Mouse (Mus musculus) hindbrain, embryonic 11.5 days (tissue): Measurements from ENCODE around the gene Enoph1. TPM values are rescaled to one million over a fixed set of nuclear protein-coding genes. Genes with fewer than 3 reads are reported as not detected.

Experiments used
- ATAC-seq: fragments of 200-750 bp; cut with Nextera tagmentation; 2 replicates; pipeline ENCODE4 v1.8.0; 2017; ENCODE audit warnings: mild to moderate bottlenecking, moderate TSS enrichment, moderate library complexity; ENCODE audit not compliant: low FRiP score
- DNase-seq: peaks from one replicate; pipeline ENCODE4 v3.0.0-alpha.2; 2015; ENCODE audit warnings: low spot score
- H3K27ac ChIP-seq: fragments of 300-500 bp; sonication (generic); 2 replicates; pipeline ENCODE4 v1.5.1; 2014; ENCODE audit warnings: mild to moderate bottlenecking, low read depth, low read length
- H3K27me3 ChIP-seq: fragments of 300-500 bp; sonication (generic); 2 replicates; pipeline ENCODE4 v1.6.1; 2014; ENCODE audit warnings: mild to moderate bottlenecking, low read length, moderate library complexity, mixed read lengths; ENCODE audit not compliant: control insufficient read depth, insufficient read depth
- H3K36me3 ChIP-seq: fragments of 300-500 bp; sonication (generic); 2 replicates; pipeline ENCODE4 v1.6.1; 2014; ENCODE audit warnings: mild to moderate bottlenecking, low read length, moderate library complexity, mixed read lengths; ENCODE audit not compliant: control insufficient read depth, insufficient read depth
- H3K4me1 ChIP-seq: fragments of 300-500 bp; sonication (generic); replicated peaks from 2 replicates; pipeline ENCODE4 v1.6.1; 2014; ENCODE audit warnings: low read length, mixed read lengths; ENCODE audit not compliant: control insufficient read depth, insufficient read depth
- H3K4me2 ChIP-seq: fragments of 300-500 bp; sonication (generic); replicated peaks from 2 replicates; pipeline ENCODE4 v1.6.1; 2014; ENCODE audit warnings: mild to moderate bottlenecking, low read depth, low read length
- H3K4me3 ChIP-seq: fragments of 300-500 bp; sonication (generic); 2 replicates; pipeline ENCODE4 v1.5.1; 2014; ENCODE audit warnings: low read depth, low read length
- H3K9ac ChIP-seq: fragments of 300-500 bp; sonication (generic); 2 replicates; pipeline ENCODE4 v1.6.1; 2014; ENCODE audit warnings: low read depth, low read length
- H3K9me3 ChIP-seq: fragments of 300-500 bp; sonication (generic); 2 replicates; pipeline ENCODE4 v1.6.1; 2016; ENCODE audit warnings: low read length; ENCODE audit not compliant: control insufficient read depth
- WGBS: fragments of 180-500 bp; shearing (Covaris S2); extraction: QIAGEN DNeasy Blood & Tissue Kit; methylation state at CpG from one replicate; pipeline ENCODE4 v1.1.7; 2014; 5-methylcytosine and 5-hydroxymethylcytosine counted together
- polyA plus RNA-seq: library from polyadenylated mRNA; unstranded; fragments of >200 nt; fragmentation: Nextera tagmentation; extraction: Ambion mirVana; gene quantifications from 2 replicates; pipeline ENCODE4 v1.2.1, GENCODE M21; 2014

Enoph1 gene
- polyA plus RNA-seq, 1 experiment from 2014 or later: 48.8 TPM

DNA sequence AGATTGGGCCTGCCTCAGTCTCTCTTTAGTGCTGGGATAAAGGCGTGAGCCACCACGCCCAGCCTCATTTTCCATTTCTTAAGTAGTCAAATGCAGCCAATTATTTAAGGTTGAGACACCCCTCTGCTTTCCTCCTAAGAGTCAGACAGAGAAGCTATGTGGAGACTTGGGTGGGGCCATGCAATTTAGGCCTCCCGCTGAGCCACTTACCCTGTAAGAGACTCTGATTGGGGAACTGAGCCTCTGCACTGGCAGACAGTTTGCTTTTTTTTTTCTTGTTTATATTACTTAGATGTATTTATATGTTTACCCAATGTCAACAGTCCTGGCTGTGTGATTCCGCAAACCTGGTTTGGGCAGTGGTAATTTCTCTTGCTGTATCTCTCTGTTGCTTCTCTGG, 4.2 kb downstream of the Enoph1 start:
- no peak for ATAC-seq
- Histone ChIP-seq H3K27ac (no peak overlapping the region), H3K9ac (no peak overlapping the region), H3K9me3 (no peaks in the 10 kb centered on the region), H3K4me3 (no peak overlapping the region), H3K4me2 (no peak overlapping the region), H3K36me3 (no peaks in the 10 kb centered on the region), H3K4me1 (peaks cover 2% of the 10 kb centered on the region), H3K27me3 (no peaks in the 10 kb centered on the region)
- 86% methylated on average over 4 of the region's 4 CpGs for whole genome bisulfite sequencing
- DNase-seq: no peak

DNA sequence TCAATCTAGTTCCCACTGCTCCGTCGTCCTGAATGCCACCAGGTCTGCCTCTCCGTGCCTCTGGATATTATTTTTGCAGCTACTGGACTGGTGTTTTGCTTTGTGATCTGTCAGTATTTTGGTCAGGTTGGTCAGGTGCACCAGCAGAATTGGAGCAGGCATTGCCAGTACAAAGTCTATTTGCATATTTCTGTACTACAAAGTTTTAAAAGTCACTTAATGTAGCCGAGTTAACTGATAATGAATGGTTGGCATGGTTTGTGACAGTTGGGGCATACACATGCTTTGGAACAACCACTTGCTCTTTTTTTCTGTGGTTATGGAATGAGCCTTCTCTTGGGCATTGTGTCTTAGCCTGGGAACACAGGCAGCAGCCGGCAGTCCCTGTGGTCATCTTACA, 4.8 kb downstream of the Enoph1 start:
- Histone ChIP-seq H3K27ac (no peak overlapping the region), H3K9ac (no peak overlapping the region), H3K4me2 (no peak overlapping the region), H3K4me3 (no peak overlapping the region), H3K4me1 (peaks cover 2% of the 10 kb centered on the region), H3K9me3 (no peaks in the 10 kb centered on the region), H3K36me3 (no peaks in the 10 kb centered on the region), H3K27me3 (no peaks in the 10 kb centered on the region)
- DNase-seq (no peak), ATAC-seq (no peak)
- 85% methylated on average over 5 of the region's 5 CpGs for WGBS

DNA sequence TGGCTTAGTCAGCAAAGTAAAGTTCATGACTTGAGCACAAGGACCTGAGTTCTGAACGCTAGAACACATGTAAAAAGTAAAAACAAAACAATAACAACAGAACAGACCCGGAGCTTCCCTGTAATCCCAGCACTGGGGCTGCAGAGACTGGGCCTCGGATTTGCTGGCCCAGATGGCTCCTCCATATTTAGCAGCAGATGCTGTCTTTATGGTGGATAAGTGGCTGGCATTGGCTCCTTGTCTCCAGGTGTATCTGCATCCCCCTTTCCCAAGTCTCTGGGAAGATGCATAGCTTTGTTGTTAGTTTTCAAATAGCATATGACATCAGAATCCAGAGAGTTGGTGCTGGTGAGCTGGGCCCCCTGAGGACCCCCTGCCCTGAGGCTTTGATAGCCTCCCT, 6.3 kb downstream of the Enoph1 start:
- no peaks in the 10 kb centered on the region for H3K27me3 ChIP-seq
- no peak for DNase-seq
- peaks cover 2% of the 10 kb centered on the region; the same call in 1 of the 2 replicates for H3K4me1 ChIP-seq
- 83% methylated on average over 3 of the region's 3 CpGs for WGBS
- no peaks in the 10 kb centered on the region for H3K9me3 ChIP-seq
- H3K36me3 ChIP-seq: no peaks in the 10 kb centered on the region
- H3K27ac ChIP-seq: no peak overlapping the region
- no peak overlapping the region for H3K4me3 ChIP-seq
- no peak overlapping the region for H3K9ac ChIP-seq
- no peak overlapping the region for H3K4me2 ChIP-seq
- ATAC-seq: no peak

DNA sequence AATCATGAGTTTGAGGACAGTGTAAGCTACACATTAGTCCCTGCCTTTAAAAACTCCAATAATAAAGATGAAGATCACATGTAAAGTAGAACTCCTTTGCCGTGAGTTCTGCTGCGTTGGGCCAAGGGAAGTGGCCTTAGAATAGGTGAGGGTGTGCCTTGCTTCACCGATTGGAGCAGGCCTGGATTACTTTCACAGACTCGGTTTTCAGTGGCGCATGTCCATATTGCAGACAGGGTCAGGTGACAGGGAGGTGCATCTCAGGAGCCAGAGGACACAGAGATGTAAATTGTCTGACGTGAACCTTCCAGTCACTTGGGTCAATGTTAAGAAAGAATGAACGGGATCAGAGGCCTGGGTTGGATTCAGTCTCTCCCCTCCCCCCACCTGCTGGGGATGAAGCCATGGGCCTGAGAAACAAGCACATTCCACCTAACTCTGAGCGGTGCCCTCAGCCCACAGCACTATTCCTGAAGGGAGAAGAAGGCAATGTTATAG, 7.4 kb downstream of the Enoph1 start:
- H3K36me3 ChIP-seq: 0 out of 2 replicates have a peak, but pooled peaks cover under 1% of the 10 kb centered on the region
- H3K9me3 ChIP-seq: no peaks in the 10 kb centered on the region
- no peak for DNase-seq
- no peak overlapping the region for H3K4me3 ChIP-seq
- no peak for ATAC-seq
- no peaks in the 10 kb centered on the region for H3K27me3 ChIP-seq
- no peak overlapping the region for H3K4me2 ChIP-seq
- peaks cover 2% of the 10 kb centered on the region; the same call in 1 of the 2 replicates for H3K4me1 ChIP-seq
- WGBS: 68% methylated on average over 8 of the region's 8 CpGs
- H3K27ac ChIP-seq: no peak overlapping the region
- no peak overlapping the region for H3K9ac ChIP-seq

DNA sequence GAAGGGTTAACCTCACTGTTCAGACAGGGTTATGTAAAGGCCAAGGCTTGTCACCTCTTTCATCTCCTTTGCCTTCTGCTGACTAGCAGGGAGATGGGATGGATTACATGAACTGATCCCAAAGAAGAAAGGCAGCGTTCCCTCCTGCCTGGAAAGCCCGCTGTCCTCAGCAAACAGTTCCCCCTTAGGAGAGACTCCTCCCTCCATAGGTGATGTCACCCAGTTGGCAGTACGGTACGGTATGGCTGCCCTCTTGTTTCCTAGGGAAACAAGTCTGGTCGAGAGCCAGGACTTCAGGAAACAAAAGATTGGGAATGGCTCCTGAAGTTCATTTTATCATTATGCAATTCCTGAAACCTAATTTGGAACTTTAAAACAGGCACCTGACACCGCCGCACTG, 8.1 kb downstream of the Enoph1 start:
- Histone ChIP-seq H3K9ac (no peak overlapping the region), H3K27me3 (no peaks in the 10 kb centered on the region), H3K4me2 (no peak overlapping the region), H3K36me3 (0 out of 2 replicates have a peak, but pooled peaks cover 3% of the 10 kb centered on the region), H3K27ac (no peak overlapping the region), H3K4me1 (peaks cover 2% of the 10 kb centered on the region; the same call in 1 of the 2 replicates), H3K9me3 (no peaks in the 10 kb centered on the region), H3K4me3 (no peak overlapping the region)
- ATAC-seq (no peak), DNase-seq (no peak)
- 66% methylated on average over 7 of the region's 7 CpGs for WGBS

DNA sequence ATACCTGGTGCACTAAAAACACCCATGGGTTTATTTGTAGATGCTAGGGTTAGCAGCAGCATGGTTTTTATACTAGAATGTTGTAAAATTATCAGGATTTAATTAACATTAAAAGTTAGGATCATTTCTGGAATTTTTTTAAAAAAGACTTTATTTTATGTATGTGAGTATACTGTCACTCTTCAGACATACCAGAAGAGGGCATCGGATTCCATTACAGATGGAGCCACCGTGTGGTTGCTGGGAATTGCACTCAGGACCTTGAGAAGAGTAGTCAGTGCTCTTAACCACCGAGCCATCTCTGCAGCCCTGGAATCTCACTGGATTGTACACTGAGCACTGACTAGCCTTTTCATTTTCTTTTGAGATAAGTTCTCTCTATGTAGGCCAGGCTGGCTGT, 10.1 kb downstream of the Enoph1 start:
- H3K27ac ChIP-seq: no peak overlapping the region
- H3K9ac ChIP-seq: no peak overlapping the region
- no peaks in the 10 kb centered on the region for H3K9me3 ChIP-seq
- H3K27me3 ChIP-seq: no peaks in the 10 kb centered on the region
- H3K4me3 ChIP-seq: no peak overlapping the region
- 0 out of 2 replicates have a peak, but pooled peaks cover 3% of the 10 kb centered on the region for H3K36me3 ChIP-seq
- 91% methylated on average over 3 of the region's 3 CpGs for WGBS
- H3K4me1 ChIP-seq: peaks cover 2% of the 10 kb centered on the region; the same call in 1 of the 2 replicates
- H3K4me2 ChIP-seq: no peak overlapping the region
- ATAC-seq: no peak
- no peak for DNase-seq

DNA sequence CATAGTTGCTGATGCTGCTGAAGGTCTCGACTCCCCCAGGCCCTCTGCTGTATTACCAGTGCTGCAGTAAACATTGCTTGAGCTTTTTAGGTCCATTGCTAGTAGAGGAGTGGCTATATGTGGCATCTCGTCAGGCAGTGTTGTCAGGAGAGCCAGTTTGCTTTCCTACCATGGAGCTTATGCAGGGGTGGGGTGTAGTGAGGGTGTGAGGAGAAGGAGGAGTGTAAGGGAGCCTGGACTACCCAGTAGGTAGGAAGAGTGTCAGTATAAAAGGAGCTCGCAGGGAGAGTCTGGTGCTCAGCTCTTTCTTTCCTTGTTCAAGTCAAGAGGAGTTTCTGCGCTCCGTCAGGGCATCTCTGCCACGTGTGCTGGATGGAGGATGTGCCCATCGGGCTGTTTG, 12.9 kb downstream of the Enoph1 start:
- Histone ChIP-seq H3K27me3 (no peaks in the 10 kb centered on the region), H3K4me1 (no peaks in the 10 kb centered on the region), H3K4me2 (no peak overlapping the region), H3K9ac (no peak overlapping the region), H3K27ac (no peak overlapping the region), H3K9me3 (no peaks in the 10 kb centered on the region), H3K36me3 (0 out of 2 replicates have a peak, but pooled peaks cover 3% of the 10 kb centered on the region), H3K4me3 (no peak overlapping the region)
- ATAC-seq (no peak), DNase-seq (no peak)
- 88% methylated on average over 7 of the region's 7 CpGs for WGBS

DNA sequence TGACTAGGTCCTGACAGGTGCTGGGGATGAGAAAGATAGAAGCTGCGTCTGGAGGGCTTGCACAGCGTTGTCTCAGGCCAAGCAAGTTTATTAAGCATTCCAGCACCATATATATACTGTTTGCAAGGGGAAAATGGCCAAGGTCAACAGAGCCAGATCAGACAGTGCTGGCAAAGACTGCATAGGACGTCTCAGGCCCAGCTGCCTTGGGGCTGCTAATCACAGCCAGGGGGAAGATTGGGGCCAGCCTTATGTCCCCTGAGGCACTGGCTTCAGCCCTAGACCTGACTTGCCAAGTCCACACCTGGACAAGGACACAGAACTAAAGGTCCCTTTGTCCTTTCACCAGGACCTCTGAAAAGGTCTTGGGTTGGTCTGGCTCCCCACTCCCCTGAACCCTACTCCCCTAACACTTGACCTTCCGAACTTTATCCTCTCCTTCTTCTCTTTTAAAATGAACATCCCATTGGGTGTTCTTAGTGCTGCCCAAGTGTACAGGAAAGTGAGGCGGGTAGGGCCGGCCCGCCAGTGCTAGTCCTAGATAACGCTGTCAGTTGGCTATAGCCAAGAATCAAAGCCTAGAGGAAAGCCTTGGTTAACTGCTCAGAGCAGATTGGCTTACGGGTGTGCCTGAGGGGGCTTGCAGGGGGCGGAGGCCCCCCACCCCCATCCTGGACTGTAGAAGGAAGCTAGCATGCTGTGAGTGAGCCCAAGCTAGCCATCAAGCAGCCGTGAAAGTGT, 15.2 kb downstream of the Enoph1 start:
- ATAC-seq (no peak), DNase-seq (no peak)
- Histone ChIP-seq H3K4me3 (no peak overlapping the region), H3K27ac (no peak overlapping the region), H3K4me1 (no peaks in the 10 kb centered on the region), H3K9me3 (no peaks in the 10 kb centered on the region), H3K9ac (no peak overlapping the region), H3K27me3 (no peaks in the 10 kb centered on the region), H3K4me2 (no peak overlapping the region), H3K36me3 (0 out of 2 replicates have a peak, but pooled peaks cover 3% of the 10 kb centered on the region)
- WGBS: 83% methylated on average over 11 of the region's 11 CpGs

DNA sequence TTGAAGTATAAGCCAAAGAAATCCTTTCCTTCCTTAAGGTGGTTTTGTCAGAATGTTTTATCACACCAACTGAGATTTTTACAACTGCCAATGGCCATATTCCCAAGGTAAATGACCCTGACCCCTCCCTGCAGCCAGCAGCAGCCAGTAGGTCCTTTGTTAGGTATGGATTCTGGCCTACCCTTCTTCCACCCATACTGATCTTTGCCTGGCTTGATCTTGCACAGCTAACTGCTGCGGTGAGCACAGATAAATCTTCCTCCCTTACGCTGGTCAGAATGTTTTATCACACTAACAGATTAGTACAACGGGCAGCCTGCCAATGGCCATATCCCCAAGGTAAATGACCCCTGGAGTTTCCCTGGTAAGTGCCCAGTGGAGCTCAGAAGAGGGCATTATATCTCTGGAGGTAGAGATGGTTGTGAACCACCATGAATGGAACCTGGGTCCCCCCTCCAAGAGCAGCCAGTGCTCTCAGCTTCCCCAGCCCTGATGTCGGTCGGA, 16.1 kb downstream of the Enoph1 start:
- no peaks in the 10 kb centered on the region for H3K4me1 ChIP-seq
- H3K9me3 ChIP-seq: no peaks in the 10 kb centered on the region
- 91% methylated on average over 5 of the region's 5 CpGs for WGBS
- no peak overlapping the region for H3K4me3 ChIP-seq
- H3K36me3 ChIP-seq: 0 out of 2 replicates have a peak, but pooled peaks cover 6% of the 10 kb centered on the region
- H3K9ac ChIP-seq: no peak overlapping the region
- ATAC-seq (no peak), DNase-seq (no peak)
- no peak overlapping the region for H3K4me2 ChIP-seq
- H3K27ac ChIP-seq: no peak overlapping the region
- H3K27me3 ChIP-seq: no peaks in the 10 kb centered on the region
